In the genomic region with DNA sequence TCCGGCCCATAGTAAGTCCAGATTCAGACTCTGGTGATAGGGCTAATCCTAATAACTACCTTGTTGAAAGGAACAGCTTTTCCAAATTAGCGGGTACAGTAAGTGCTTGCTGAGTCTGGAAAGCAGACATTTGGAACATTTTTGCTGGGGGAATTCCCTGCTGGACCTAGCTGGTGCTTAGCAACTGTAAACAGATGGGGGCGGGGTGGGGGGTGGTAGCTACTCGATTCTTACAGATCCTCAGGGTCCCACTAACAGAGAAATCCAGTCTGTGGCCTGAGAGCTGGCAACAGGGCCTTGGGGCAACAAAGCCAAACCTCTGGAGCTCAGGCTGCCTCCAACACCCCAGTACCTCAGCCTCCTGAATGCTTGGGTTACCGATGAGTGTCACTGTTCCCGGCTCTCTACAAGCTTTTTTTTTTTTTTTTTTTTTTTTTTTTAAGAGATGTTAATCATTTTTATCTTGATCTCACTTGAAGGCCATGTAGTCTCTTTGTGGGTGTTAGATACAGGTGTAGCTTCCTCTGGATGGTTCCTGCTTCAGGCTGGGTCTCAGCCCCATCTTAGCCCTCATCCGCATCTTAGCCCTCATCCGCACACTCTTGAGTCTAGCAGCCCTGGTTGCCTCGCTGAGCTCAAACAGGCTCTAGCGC, we compare ENCODE assay signal across 13 mouse cellular contexts. TPM values are rescaled to one million over a fixed set of nuclear protein-coding genes. Genes with fewer than 3 reads are reported as not detected.
DNase-seq lines count a peak whose midpoint lies in the region; ATAC-seq lines count a peak whose summit lies in the region.
"Had no signal": no experiment of that assay in that cellular context is flagged by ENCODE, and none has a peak within 500 bp of the region (broad histone marks: within the 10 kb centered on the region; RNA-seq: fewer than 3 reads in every experiment).

No protein-coding gene starts in this region.

- ATAC-seq in hindbrain, embryonic 16.5 days, result no peak
- no peak for ATAC-seq in limb, embryonic 12.5 days (ENCODE audit: insufficient number of reproducible peaks, insufficient read depth, low FRiP score, low TSS enrichment, low read depth)
- no peak for ATAC-seq in midbrain, embryonic 14.5 days (ENCODE audit: low FRiP score, low TSS enrichment)

- intact Hi-C loops in left cerebral cortex, postnatal 14 days (cut with DNase I), result no loop called here

- H3K4me1 ChIP-seq in hindbrain, embryonic 10.5 days (replicated peaks), result peaks cover 32% of the 10 kb centered on the region
- peaks cover 9% of the 10 kb centered on the region for H3K4me1 ChIP-seq in hindbrain, embryonic 16.5 days (ENCODE audit: control insufficient read depth, insufficient read depth, low read depth, low read length)
- H3K4me1 ChIP-seq in limb, embryonic 12.5 days (replicated peaks), result peaks cover 45% of the 10 kb centered on the region
- H3K4me1 ChIP-seq in midbrain, embryonic 14.5 days (ENCODE audit: control insufficient read depth, insufficient read depth, low read length), result peaks cover 13% of the 10 kb centered on the region; the same call in 1 of the 2 replicates

- 0 out of 2 replicates have a peak, but pooled peaks cover 3% of the 10 kb centered on the region for H3K9me3 ChIP-seq in hindbrain, embryonic 10.5 days
- no peaks in the 10 kb centered on the region for H3K9me3 ChIP-seq in hindbrain, embryonic 16.5 days (ENCODE audit: control insufficient read depth, low read length)
- no peaks in the 10 kb centered on the region for H3K9me3 ChIP-seq in limb, embryonic 12.5 days
- no peaks in the 10 kb centered on the region for H3K9me3 ChIP-seq in midbrain, embryonic 14.5 days (ENCODE audit: control insufficient read depth, low read length)

- H3K27me3 ChIP-seq in hindbrain, embryonic 10.5 days (ENCODE audit: insufficient read depth, poor library complexity, severe bottlenecking), result peaks cover 20% of the 10 kb centered on the region
- peaks cover 3% of the 10 kb centered on the region; the same call in 1 of the 2 replicates for H3K27me3 ChIP-seq in hindbrain, embryonic 16.5 days (replicated peaks; ENCODE audit: control insufficient read depth, insufficient read depth, low read length)
- H3K27me3 ChIP-seq in limb, embryonic 12.5 days, result peaks cover 11% of the 10 kb centered on the region
- no peaks in the 10 kb centered on the region; the same call in none of the 2 replicates for H3K27me3 ChIP-seq in midbrain, embryonic 14.5 days (ENCODE audit: control insufficient read depth, insufficient read depth, low read length)

- H3K36me3 ChIP-seq in hindbrain, embryonic 10.5 days, result no peaks in the 10 kb centered on the region
- H3K36me3 ChIP-seq in hindbrain, embryonic 16.5 days (ENCODE audit: control insufficient read depth, insufficient read depth, low read length), result no peaks in the 10 kb centered on the region
- no peaks in the 10 kb centered on the region for H3K36me3 ChIP-seq in limb, embryonic 12.5 days
- H3K36me3 ChIP-seq in midbrain, embryonic 14.5 days (ENCODE audit: control insufficient read depth, insufficient read depth, low read length), result no peaks in the 10 kb centered on the region

- no peak overlapping the region for H3K4me3 ChIP-seq in hindbrain, embryonic 10.5 days
- no peak overlapping the region for H3K4me3 ChIP-seq in hindbrain, embryonic 16.5 days (ENCODE audit: low read length)
- no peak overlapping the region for H3K4me3 ChIP-seq in limb, embryonic 12.5 days (replicated peaks)
- no peak overlapping the region for H3K4me3 ChIP-seq in midbrain, embryonic 14.5 days (replicated peaks; ENCODE audit: low read depth, low read length)

- H3K9ac ChIP-seq in hindbrain, embryonic 16.5 days (ENCODE audit: low read depth, low read length), result no peak overlapping the region
- no peak overlapping the region for H3K9ac ChIP-seq in limb, embryonic 12.5 days (replicated peaks)
- no peak overlapping the region for H3K9ac ChIP-seq in midbrain, embryonic 14.5 days (replicated peaks; ENCODE audit: low read length)

- H3K27ac ChIP-seq in hindbrain, embryonic 10.5 days, result no peak overlapping the region; the same call in 1 of the 2 replicates
- H3K27ac ChIP-seq in hindbrain, embryonic 16.5 days (ENCODE audit: low read depth, low read length), result no peak overlapping the region
- peak overlapping the region; percentile 80; the same call in 1 of the 2 replicates for H3K27ac ChIP-seq in limb, embryonic 12.5 days
- H3K27ac ChIP-seq in midbrain, embryonic 14.5 days (replicated peaks; ENCODE audit: low read depth, low read length), result no peak overlapping the region
- H3K27ac ChIP-seq: macrophage had no signal

- WGBS in hindbrain, embryonic 10.5 days, result 74% methylated on average over 10 of the region's 10 CpGs
- 70% methylated on average over 10 of the region's 10 CpGs for WGBS in hindbrain, embryonic 16.5 days
- 54% methylated on average over 10 of the region's 10 CpGs for WGBS in limb, embryonic 12.5 days
- WGBS in midbrain, embryonic 14.5 days, result 77% methylated on average over 10 of the region's 10 CpGs

- H3K4me2 ChIP-seq in hindbrain, embryonic 16.5 days (ENCODE audit: low read length), result no peak overlapping the region
- peak overlapping the region; percentile 59 for H3K4me2 ChIP-seq in limb, embryonic 12.5 days
- no peak overlapping the region for H3K4me2 ChIP-seq in midbrain, embryonic 14.5 days (ENCODE audit: low read length)

- peak; percentile 27 for DNase-seq in hindbrain, embryonic 10.5 days (ENCODE audit: low spot score)
- DNase-seq in T-cell, adult 2 months (ENCODE audit: low spot score), result peak; percentile 74
- DNase-seq in thymus, postnatal 25 days, result peak; percentile 65
- no peak for DNase-seq in cerebellum, adult 18-20 months
- no peak for DNase-seq in left cerebral cortex, postnatal 14 days (ENCODE audit: low spot score in 2 of 2)
- DNase-seq in midbrain, embryonic 14.5 days, result no peak
- DNase-seq: cerebellum, postnatal 14 days; right cerebral cortex, postnatal 25 days had no signal

RNA-seq across cellular contexts. Expression of gene Kcnn4, which starts 8.1 kb away (rescaled TPM):
- polyA plus RNA-seq in hindbrain, embryonic 10.5 days (2016; fragmentation: Nextera tagmentation; extraction: Ambion mirVana), result 3.9 and 4.2 TPM in 2 replicates
- polyA plus RNA-seq in hindbrain, embryonic 16.5 days (2015; fragmentation: Nextera tagmentation; extraction: Ambion mirVana), result 2.5 and 3.2 TPM in 2 replicates
- 2.1 and 2.8 TPM in 2 replicates for polyA plus RNA-seq in limb, embryonic 12.5 days (2016; fragmentation: Nextera tagmentation; extraction: Ambion mirVana)
- total RNA-seq in left cerebral cortex, postnatal 14 days (2021), result under 1 TPM; 0.32 to 0.40 TPM
- polyA plus RNA-seq in midbrain, embryonic 14.5 days (2014; fragmentation: Nextera tagmentation; extraction: Ambion mirVana), result 0.43 and 0.45 TPM in 2 replicates

RNA-seq across cellular contexts. Expression of gene Smg9, which starts 21.2 kb away (rescaled TPM):
- polyA plus RNA-seq in hindbrain, embryonic 10.5 days (2016; fragmentation: Nextera tagmentation; extraction: Ambion mirVana), result 27.4 and 32.7 TPM in 2 replicates
- polyA plus RNA-seq in hindbrain, embryonic 16.5 days (2015; fragmentation: Nextera tagmentation; extraction: Ambion mirVana), result 38.2 and 38.9 TPM in 2 replicates
- 22.7 and 25.4 TPM in 2 replicates for polyA plus RNA-seq in limb, embryonic 12.5 days (2016; fragmentation: Nextera tagmentation; extraction: Ambion mirVana)
- total RNA-seq in left cerebral cortex, postnatal 14 days (2021), result 10 to 100 TPM; 35.5 to 39.7 TPM
- 32.9 and 33.3 TPM in 2 replicates for polyA plus RNA-seq in midbrain, embryonic 14.5 days (2014; fragmentation: Nextera tagmentation; extraction: Ambion mirVana)

RNA-seq across cellular contexts. Expression of gene Lypd5, which starts 29.2 kb away (rescaled TPM):
- polyA plus RNA-seq in hindbrain, embryonic 10.5 days (2016; fragmentation: Nextera tagmentation; extraction: Ambion mirVana), result not detected in 2 replicates
- polyA plus RNA-seq in hindbrain, embryonic 16.5 days (2015; fragmentation: Nextera tagmentation; extraction: Ambion mirVana), result not detected in 2 replicates
- polyA plus RNA-seq in limb, embryonic 12.5 days (2016; fragmentation: Nextera tagmentation; extraction: Ambion mirVana), result not detected in 2 replicates
- total RNA-seq in left cerebral cortex, postnatal 14 days (2021), result not detected
- polyA plus RNA-seq in midbrain, embryonic 14.5 days (2014; fragmentation: Nextera tagmentation; extraction: Ambion mirVana), result not detected in 2 replicates
- total RNA-seq: layer of hippocampus, adult 8-10 months had no signal
- polyA plus RNA-seq: hindbrain, embryonic 11.5 days; macrophage had no signal

RNA-seq across cellular contexts. Expression of gene Tescl, which starts 44.4 kb away (rescaled TPM):
- 0.25 TPM in 1 of 2 replicates, not detected in the other for polyA plus RNA-seq in hindbrain, embryonic 10.5 days (2016; fragmentation: Nextera tagmentation; extraction: Ambion mirVana)
- 0.25 and 0.44 TPM in 2 replicates for polyA plus RNA-seq in hindbrain, embryonic 16.5 days (2015; fragmentation: Nextera tagmentation; extraction: Ambion mirVana)
- polyA plus RNA-seq in limb, embryonic 12.5 days (2016; fragmentation: Nextera tagmentation; extraction: Ambion mirVana), result 0.25 TPM in 1 of 2 replicates, not detected in the other
- total RNA-seq in left cerebral cortex, postnatal 14 days (2021), result not detected
- not detected in 2 replicates for polyA plus RNA-seq in midbrain, embryonic 14.5 days (2014; fragmentation: Nextera tagmentation; extraction: Ambion mirVana)
- total RNA-seq: layer of hippocampus, adult 8-10 months had no signal
- polyA plus RNA-seq: hindbrain, embryonic 11.5 days; macrophage had no signal

Comparison
In these comparisons a context has a peak if more than half of its experiments do, and no peak if none do; other contexts are left out.
1. DNase-seq: peak in hindbrain, embryonic 10.5 days (single experiment), T-cell, adult 2 months (single experiment) and thymus, postnatal 25 days (single experiment); none in cerebellum, adult 18-20 months (0 of 2), left cerebral cortex, postnatal 14 days (0 of 2) and midbrain, embryonic 14.5 days (single experiment).